Comparison of ENCODE assay signal across 31 mouse cellular contexts in the genomic region with DNA sequence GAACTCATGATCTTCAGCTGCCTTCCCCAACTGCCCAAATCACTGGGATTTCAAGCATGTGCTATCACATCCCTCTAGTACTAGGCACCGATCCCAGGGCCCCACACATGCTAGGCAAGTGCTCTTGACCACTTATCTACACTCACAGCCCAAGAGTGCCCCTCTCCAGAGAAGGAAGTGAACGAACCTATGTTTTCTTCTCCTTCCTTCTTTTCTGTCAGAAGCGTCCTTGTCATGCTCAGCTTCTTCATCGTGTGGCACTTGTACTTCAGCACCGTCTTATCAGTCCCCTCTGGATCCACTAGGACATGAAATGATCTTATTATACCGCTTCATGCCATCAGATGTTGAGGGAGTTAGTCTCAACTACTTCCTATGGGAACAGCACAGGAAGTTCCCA.
"Had no signal": no experiment of that assay in that cellular context is flagged by ENCODE, and none has a peak within 500 bp of the region (broad histone marks: within the 10 kb centered on the region; RNA-seq: fewer than 3 reads in every experiment).

No protein-coding gene starts in this region.

- H3K27me3 ChIP-seq: heart, embryonic 12.5 days; heart, embryonic 13.5 days; heart, embryonic 15.5 days; hindbrain, embryonic 12.5 days; hindbrain, embryonic 13.5 days; hindbrain, embryonic 15.5 days; intestine, embryonic 15.5 days; kidney, embryonic 15.5 days had no signal

- H3K9ac ChIP-seq: heart, embryonic 12.5 days; heart, embryonic 13.5 days; heart, embryonic 15.5 days; hindbrain, embryonic 12.5 days; hindbrain, embryonic 13.5 days; hindbrain, embryonic 14.5 days; hindbrain, embryonic 15.5 days; intestine, embryonic 15.5 days; kidney, embryonic 15.5 days had no signal

- H3K27ac ChIP-seq: heart, embryonic 10.5 days; heart, embryonic 13.5 days; heart, embryonic 15.5 days; hindbrain, embryonic 10.5 days; hindbrain, embryonic 12.5 days; hindbrain, embryonic 13.5 days; hindbrain, embryonic 14.5 days; hindbrain, embryonic 15.5 days; hindbrain, postnatal 0 days; intestine, embryonic 15.5 days; kidney, embryonic 15.5 days; kidney, postnatal 0 days; layer of hippocampus, adult 2 months; left cerebral cortex, adult 2 months had no signal

- H3K4me1 ChIP-seq: heart, embryonic 12.5 days; heart, embryonic 15.5 days had no signal

- H3K4me3 ChIP-seq: heart, embryonic 10.5 days; heart, embryonic 12.5 days; heart, embryonic 13.5 days; heart, embryonic 15.5 days; hindbrain, embryonic 10.5 days; hindbrain, embryonic 12.5 days; hindbrain, embryonic 13.5 days; hindbrain, embryonic 15.5 days; intestine, embryonic 15.5 days; kidney, embryonic 15.5 days; layer of hippocampus, adult 2 months; left cerebral cortex, adult 2 months had no signal

- DNase-seq: heart, postnatal 10 days; heart, postnatal 14 days; heart, postnatal 36 days; heart, postnatal 4 days; kidney, adult 11 months; kidney, adult 18-20 months; kidney, adult 2 months; kidney, adult 8-10 months; kidney, adult 9 months; kidney, postnatal 10 days; kidney, postnatal 14 days; kidney, postnatal 25 days; kidney, postnatal 36 days; kidney, postnatal 4 days; layer of hippocampus, adult 9-11 months; layer of hippocampus, postnatal 36 days had no signal

- H3K9me3 ChIP-seq: heart, embryonic 10.5 days; heart, embryonic 12.5 days; heart, embryonic 13.5 days; heart, embryonic 15.5 days; hindbrain, embryonic 10.5 days; hindbrain, embryonic 12.5 days; hindbrain, embryonic 13.5 days; hindbrain, embryonic 15.5 days; intestine, embryonic 15.5 days; kidney, embryonic 15.5 days had no signal
